Mouse (Mus musculus) heart, adult 2 months (tissue): ENCODE results near the gene Agbl3.

Experiments
- CTCF ChIP-seq: fragments of 200-600 bp; IDR thresholded peaks from 2 replicates; pipeline ENCODE4 v1.8.1; 2022; ENCODE audit warnings: antibody characterized with exemption, mild to moderate bottlenecking, moderate library complexity
- EP300 ChIP-seq: fragments of 200-500 bp; IDR thresholded peaks from 2 replicates; pipeline ENCODE4 v1.6.1; 2011; ENCODE audit warnings: low read depth, low read length, control low read depth; ENCODE audit not compliant: insufficient read depth
- POLR2A ChIP-seq: fragments of 200-500 bp; IDR thresholded peaks from 2 replicates; pipeline ENCODE4 v1.6.1; 2011; ENCODE audit warnings: mild to moderate bottlenecking, low read depth, low read length, control low read depth; ENCODE audit not compliant: insufficient read depth

GRCm38 (mm10) chr6:34765721-34766120 is 14.5 kb upstream of the Agbl3 start:
- TF ChIP-seq POLR2A (no peak), CTCF (no peak), EP300 (no peak)
